Mouse (Mus musculus): ENCODE measurements around the gene Aloxe3. TPM values are rescaled to one million over a fixed set of nuclear protein-coding genes. Genes with fewer than 3 reads are reported as not detected.
A peak's percentile ranks its signal among the peaks of the same experiment; 100 is the strongest.

Gene Aloxe3
- total RNA-seq, 1 experiment from 2014 or later: 0.64 TPM

GRCm38 (mm10) chr11:69125041-69125851 lies 450 bp upstream of the Aloxe3 start:
- peak; percentile 70 for DNase-seq

DNA sequence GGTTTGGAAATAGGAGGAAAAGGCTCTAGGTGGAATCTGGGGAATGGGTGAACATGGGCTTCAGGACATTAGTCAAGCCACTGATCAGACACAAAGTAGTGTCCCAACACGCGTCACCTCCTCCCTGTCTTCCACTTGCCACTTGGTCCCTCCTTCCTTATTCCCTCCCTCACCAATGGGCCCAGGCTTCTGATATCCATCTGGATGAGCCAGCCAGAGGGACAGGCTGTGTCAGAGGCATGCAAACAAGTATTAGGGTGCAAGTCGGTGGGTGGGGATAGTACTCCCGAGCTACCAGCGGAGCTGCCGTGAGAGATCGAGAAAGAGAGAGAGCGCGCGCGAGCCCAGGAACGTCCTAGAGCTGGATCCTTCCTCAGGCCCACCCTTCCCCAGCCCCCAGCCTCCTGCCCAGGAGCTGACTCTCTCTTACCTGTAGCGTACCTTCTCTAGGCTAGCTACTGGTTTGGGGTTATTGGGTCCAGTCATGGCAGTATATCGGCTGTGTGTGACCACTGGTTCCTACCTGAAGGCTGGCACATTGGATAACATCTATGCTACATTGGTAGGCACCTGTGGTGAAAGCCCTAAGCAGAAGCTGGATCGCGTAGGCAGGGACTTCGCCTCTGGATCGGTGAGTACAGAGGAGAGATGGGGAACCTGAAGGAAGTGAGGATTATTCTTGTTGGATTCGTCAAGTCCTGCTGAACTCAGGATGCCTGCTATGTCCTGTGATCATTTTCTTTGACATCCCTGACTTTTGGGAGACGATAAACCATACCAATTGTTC lies 416 bp downstream of the Aloxe3 start:
- DNase-seq: no peak

- no peak for DNase-seq
Observed at GRCm38 (mm10) chr11:69126706-69127095, 1.0 kb downstream of the Aloxe3 start.

GRCm38 (mm10) chr11:69128426-69129122 lies 2.9 kb downstream of the Aloxe3 start:
- DNase-seq: no peak

DNA sequence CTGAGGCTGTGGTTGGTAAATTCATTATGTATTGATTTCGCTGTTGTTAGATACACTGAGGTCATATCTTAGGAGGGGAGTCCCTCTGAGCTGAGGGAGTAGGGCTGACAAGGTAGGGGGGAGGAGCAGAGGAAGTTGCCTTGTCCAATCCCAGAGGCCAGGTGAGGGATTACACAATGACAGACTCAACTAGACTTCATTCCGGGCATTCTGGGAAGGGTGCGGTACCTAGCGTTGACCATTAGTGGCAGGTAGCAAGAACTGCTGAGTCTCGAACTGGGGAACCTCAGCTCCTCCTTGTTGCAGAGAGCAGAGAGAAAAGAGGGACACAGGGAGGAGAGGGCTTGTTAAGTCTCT lies 7.8 kb downstream of the Aloxe3 start:
- no peak for DNase-seq

- DNase-seq: peak; percentile 64
Observed at GRCm38 (mm10) chr11:69133923-69134621, 8.4 kb downstream of the Aloxe3 start.

DNA sequence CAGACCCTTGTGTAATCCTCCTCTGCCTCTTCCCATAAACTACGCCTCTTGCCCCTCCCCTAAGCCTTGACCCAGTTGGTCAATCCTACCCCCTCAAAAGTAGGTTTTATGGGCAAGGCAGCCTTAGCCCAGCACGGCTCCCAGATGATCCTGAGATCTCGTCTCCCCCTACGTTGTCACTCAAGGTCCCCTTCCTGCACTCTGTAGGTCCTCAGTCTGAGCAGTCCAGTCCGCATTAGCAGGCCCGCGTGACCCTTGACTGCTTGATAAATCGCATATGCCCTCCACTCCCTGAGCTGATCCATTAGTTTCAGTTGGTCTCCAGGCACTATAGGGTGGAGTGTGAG lies 8.9 kb downstream of the Aloxe3 start:
- DNase-seq: no peak

DNA sequence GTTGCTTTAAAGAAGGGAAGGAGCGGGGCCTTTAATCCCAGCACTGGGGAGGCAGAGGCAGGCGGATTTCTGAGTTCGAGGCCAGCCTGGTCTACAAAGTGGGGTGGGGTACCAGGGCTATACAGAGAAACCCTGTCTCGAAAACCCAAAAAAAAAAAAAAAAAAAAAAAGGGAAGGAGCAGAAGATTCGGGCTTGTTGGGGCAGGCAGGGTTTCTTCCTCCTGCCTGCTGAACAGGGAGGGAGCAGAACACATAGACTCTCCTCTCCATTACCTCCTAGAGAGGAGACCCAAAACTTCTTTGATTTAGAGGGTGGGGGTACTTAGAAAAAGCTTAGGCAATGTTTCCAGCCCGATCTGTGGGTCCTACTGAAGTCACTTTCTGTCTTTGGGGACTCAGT lies 9.7 kb downstream of the Aloxe3 start:
- DNase-seq: no peak

DNA sequence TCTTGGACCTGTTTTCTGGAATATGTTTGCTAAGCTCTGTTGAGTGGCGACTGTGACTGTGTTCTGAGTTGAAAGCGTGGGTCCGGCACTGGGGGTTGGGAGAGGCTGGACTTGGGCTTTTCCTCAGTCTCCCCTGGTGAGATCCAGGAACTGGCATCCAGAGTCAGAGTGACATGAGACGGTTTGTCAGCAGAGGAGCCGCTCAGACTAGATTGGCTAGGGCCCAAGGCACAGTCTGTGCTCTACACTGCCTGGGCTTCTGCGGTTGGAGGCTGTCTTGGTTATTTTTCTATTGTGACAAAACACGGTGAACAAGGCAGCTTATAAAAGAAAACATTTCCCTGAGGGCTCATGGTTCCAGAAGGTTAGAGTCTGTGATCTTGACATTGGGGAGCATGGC lies 21.9 kb downstream of the Aloxe3 start:
- peak; percentile 33 for DNase-seq

DNA sequence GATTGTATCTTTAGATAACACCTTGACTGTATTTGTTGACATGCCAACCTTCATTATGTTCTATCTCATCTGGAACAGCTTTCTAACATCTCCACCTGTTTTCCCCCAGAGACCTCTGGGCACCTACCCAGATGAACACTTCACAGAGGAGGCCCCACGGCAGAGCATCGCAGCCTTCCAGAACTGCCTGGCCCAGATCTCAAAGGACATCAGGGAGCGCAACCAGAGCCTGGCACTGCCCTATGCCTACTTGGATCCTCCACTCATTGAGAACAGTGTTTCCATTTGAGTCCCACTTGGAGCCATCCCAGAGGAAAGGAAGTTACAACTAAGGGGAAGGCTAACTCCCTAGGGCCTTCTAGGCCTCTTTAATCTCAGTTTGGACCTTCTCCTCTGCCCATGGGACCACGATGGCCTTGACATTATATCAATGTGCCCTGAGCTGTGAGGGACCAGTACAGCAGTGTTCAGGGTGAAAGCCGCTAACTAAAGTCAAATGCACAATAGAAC lies 22.8 kb downstream of the Aloxe3 start:
- no peak for DNase-seq

DNA sequence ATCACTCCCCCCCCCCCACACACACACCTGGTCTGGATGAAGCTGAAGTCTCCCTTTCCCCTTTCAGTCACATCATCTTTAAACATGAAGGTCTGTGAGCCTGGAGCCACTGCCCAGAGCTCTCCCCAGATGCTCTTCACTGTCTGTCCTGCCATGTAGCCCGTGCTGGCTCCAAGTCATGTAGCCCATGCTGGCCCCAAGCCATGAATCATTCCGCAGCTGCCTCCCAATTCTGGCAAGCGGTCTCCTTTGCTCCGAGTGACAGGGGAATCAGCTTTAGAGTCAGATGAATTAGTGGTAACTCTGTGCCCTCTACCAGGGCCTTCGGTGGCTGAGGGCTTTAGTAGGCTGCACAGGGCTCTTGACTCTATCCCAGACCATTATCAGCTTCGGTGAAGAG lies 24.0 kb downstream of the Aloxe3 start:
- no peak for DNase-seq

- DNase-seq: peak; percentile 76
Observed at GRCm38 (mm10) chr11:69150444-69150843, 24.7 kb downstream of the Aloxe3 start.

DNA sequence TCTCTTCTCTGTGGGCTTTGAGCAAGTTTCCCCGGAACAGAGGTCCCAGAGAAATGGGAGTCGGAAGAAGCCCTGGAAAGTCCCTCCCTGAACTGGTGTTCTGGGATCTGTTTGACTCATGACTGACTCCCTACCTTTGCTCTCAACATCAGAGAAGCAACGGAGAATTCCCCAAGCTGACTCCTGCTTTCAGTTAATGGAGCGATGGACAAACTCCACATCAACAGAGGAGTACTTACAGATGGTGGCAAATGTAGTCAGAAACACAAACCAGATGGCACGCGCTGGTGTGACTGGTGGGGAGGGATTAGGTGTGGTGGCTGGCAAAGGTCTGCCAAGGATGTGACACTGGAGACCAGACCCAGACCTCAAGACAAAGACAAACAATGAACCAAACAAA lies 25.3 kb downstream of the Aloxe3 start:
- no peak for DNase-seq

- no peak for DNase-seq
Observed at GRCm38 (mm10) chr11:69153831-69154230, 28.1 kb downstream of the Aloxe3 start.

DNA sequence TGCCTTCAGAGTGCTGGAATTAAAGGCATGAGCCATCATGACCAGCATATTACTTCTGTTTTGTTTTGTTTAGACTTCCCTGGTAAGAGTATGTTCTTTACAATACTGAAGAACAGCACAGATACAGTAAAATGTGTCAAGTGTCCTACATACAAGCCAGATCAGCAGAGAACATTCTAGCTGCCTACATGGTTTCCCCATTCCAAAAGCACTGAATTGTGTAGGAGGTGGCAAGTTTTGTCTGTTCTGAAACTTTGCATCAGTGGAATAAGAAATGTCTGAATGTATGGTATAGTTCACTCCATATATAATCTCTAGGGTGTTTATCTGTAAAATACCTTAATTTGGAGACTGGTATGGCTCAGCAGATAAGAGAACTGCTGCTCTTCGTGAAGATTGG lies 29.7 kb downstream of the Aloxe3 start:
- DNase-seq: no peak

DNA sequence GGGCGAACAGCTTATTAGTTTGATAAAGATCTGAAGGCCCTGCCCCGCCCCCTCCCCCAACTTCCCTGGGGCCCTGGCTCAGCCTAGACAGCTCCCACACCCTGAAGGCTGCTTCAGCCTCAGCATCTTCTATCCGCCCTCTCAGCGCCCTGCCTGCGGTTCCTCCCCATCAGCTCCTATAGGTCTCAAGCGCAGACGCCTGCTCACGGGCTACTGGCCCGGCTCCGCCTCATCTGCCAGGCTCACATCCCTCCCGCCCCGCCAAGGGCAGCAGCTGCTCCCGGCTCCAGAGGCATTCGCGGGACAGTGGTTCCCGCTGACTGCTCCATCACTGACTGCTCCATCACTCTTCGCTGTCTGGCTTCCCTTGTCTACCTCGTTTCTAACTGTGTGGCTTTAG lies 31.1 kb downstream of the Aloxe3 start, which contains the start of gene Alox12b:
TSS of gene Alox12b (plus strand) at position 190 of the 400 bp plus-strand sequence.
- peak; percentile 22 for DNase-seq

- no peak for DNase-seq
Observed at GRCm38 (mm10) chr11:69169313-69169712, 43.6 kb downstream of the Aloxe3 start.

GRCm38 (mm10) chr11:69171626-69172025 lies 45.9 kb downstream of the Aloxe3 start:
- DNase-seq: peak; percentile 61

DNA sequence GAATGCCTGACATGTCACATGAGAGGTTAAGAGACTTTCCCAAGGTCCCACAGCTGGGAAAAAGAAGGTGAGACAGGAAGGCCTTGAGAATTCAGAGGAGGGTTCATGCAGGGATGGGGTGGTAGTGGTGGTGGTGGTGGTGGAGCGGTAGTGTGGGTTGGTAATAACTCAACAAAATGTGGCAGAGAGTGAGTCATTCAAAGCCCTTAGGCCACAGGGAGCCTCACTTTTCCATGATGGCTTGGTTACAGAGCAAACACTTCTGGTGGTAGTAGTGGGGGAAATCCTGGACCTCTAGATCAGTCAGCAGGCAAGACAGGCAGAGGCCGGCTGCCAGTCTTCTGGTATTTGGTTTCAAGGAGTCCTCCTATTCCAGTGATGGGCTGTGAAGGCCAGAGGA lies 46.9 kb downstream of the Aloxe3 start:
- no peak for DNase-seq

DNA sequence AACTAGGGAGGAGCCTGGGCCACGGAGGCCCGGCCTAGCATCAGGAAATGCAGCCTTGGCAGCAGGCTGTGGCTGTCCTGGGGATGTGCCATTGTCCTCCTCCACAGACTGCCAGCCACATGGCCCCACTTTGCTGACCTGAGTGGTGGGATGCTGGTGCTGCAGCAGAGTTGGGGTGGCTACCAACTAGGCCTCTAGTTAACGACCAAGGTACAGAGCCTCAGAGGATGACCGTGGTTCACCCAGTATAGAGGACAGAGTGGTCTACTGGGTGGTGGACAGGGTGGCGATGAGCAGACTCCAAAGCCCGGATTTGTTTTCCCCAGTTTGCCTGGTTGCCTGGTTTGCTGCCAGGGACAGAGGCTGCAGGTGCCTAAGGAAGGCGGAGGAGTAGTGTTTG lies 49.0 kb downstream of the Aloxe3 start:
- DNase-seq: no peak

DNA sequence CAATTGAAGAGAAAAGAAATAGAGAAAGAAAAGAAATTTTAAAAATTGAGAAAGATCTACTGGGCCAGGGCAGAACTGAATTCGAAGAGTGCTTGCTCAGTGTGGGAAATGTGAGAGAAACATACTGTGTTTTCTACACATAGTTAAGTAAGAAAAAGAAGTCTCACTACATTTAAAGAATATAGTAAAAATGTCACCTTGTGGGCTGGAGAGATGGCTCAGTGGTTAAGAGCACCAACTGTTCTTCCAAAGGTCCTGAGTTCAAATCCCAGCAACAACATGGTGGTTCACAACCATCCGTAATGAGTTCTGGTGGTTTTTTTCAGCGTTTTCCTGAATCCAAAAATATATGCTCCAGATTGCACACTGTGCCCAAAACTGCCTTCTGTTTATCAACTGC lies 52.8 kb downstream of the Aloxe3 start:
- DNase-seq: no peak

DNA sequence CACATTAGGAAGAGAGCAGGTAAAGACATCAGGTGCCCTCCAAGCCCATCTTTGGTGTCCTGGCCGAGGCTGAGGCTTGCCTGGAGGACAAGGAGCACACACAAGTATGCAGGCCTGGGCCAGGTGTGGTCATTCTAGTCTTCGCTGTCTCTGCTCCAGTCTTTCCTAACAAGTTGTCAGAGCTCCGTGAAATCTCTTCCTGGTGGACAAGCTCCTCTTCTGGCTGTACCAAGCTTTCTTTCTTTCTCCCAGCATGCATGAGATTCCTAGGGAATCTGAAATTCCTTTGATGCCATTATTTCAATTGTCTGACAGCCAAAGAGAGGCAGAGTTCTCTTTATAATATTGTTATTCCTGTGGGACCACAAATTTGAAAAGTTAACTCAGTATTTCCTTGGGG lies 53.8 kb downstream of the Aloxe3 start:
- no peak for DNase-seq

Data from adrenal gland, postnatal 25 days (tissue).